Mouse (Mus musculus) adrenal gland (tissue): ENCODE data around the gene Pbx2.
"Not testable (repeated sequence)": the region's sequence is repeated elsewhere in the genome, so short reads cannot be mapped to it uniquely, and the experiment has no call there.

Experiments used
- intact Hi-C: fragments of 180-260 bp; cut with DNase I; formaldehyde crosslinking; loops from one replicate; pipeline ENCODE4 v1.15.1; 2025
- long read RNA-seq, 2 experiments: library from polyadenylated mRNA; unstranded; transcript quantifications; one replicate each; pipeline ENCODE4 v2.0.0; 2020; ENCODE audit warnings: borderline replicate concordance in 1 of 2; ENCODE audit not compliant: insufficient replicate concordance in 1 of 2

Gene Pbx2
- long read RNA-seq, experiment 1, partial matches to known transcripts, result 0 of 1 reads
- long read RNA-seq, experiment 1, other reads (novel, unspliced or antisense), result 1 of 1 reads
- long read RNA-seq, experiment 2, result 0 reads

DNA sequence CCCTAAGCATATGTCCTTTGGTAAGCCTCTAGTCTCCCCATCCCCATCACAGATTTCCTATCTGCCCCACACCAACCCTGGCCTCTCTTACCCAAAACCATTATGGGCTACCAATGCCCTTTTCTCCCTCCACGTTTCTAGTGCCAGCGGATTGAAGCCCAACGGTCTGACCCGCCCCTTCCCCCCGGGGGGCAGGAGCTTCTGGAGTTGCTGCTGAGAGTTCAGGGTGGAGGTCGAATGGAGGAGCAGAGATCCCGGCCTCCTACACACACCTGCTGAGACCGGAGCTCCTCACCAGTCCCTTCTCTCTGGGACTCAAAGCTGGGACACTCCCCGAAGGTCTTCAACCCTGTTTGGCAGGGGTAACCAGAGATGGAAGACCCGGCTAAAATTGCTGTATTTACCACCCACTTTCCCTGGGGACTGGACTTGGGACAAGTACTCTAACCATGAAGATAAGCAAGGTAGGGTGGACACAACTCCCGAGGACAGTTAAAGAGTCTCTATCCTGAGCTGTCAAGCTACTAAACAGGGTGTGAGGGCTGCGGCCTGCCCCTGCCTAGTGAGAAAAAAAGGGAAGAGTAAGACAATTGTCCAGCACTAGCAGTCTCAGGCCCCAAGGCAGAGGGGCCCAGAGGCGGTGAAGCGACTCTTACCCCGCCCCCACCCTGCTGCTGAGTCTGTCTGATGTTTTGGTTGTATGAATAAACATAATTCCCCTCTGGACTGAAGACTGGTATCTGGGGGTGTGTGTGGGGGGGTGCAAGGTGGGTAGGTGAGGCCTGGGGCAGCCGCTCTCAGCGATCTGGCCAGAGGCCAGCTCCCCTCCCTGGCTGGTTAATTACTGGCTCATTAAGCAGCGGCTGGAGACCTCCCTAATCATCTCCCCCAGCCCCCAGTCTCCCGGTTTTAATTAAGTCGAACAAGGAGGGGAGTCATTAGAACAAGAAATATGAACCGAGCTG lies at the start of gene Pbx2:
Gene Pbx2 (plus strand): TSS at position 238 of the 965 bp plus-strand sequence.
- intact Hi-C loops, result no loop called here

- intact Hi-C loops, result not testable (repeated sequence)
Measured at GRCm38 (mm10) chr17:34543567-34543966, 47.5 kb upstream of the Pbx2 start.

DNA sequence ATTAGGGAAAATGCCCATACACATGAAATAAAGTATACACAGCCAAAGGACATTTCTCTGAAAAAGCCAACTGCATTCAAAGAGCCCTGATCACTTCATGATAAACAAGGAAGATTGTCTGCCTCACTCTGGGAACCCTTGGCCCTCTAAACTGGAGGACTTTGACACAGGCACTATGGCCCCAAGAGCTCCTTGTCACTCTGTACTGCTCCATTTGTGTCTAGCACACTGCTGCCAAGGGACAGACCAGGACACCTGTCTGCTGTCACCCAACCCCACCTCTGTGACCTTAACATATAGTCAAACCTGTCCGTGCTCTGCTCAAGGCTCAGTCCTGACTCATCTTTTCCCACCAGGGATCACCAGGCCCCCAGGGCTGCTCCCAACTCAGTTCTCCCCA lies 44.3 kb upstream of the Pbx2 start:
- intact Hi-C loops, result no loop called here

GRCm38 (mm10) chr17:34547601-34548000 lies 43.5 kb upstream of the Pbx2 start:
- intact Hi-C loops, result no loop called here

DNA sequence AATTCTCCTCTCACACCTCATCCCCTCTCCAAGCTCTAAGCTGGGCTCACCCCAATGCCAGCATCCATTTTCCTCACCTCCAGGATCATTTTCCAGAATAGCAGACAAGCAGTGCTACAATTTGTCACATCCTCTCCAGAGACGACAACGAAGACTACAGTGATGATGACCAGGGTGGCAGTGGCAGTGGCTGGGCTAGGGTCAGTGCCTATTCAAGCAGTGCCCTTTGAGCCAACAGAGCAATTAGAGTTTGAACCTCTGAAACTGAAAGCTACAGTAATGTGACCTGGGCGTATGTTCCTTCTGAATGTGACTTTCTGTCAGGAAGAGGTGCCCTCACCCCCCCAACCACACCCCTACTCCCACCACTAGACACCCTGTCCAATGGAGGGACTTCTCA lies 41.9 kb upstream of the Pbx2 start:
- intact Hi-C loops, result no loop called here

DNA sequence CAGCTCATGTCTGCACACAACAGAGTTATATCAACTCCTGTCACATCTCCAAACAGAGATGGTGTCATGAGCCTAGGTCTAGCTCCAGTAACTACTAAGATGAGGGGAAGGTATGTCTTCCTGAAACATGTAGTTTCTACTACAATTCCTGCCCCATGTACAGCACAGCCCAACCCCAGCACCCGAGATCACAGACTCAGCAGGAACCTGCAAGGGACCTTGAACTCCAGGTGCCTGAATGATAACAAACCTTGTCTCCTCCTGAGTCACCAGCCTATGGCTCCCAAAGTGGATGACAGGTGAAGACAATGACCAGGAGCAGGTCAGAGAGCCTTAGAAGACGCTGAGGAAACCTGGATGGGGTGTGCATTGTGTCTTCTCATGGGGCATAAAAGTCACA lies 41.2 kb upstream of the Pbx2 start:
- intact Hi-C loops, result no loop called here

DNA sequence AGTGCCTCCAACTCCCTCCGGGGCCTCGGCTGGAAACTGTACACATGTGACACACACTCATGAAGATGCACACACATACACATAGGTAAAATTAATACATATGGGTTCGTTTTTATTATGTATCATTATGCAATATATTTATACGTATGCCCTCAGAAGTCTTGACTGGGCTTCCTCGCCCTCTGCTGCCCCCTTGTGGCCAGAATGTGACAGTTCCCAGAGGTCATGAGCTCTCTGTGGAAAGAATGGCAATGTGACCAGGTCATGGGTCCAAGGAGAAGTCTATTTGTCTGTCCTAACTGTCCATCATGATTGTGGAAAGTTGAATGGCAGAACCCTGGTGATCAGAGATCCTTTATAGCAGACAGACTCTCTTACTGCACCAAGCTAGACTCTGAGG lies 35.6 kb upstream of the Pbx2 start:
- intact Hi-C loops, result loop anchor here (2.0 to 5.0 kb wide), 2 partner anchors 62 to 115 kb away; partner anchors contain the start of gene Egfl8

DNA sequence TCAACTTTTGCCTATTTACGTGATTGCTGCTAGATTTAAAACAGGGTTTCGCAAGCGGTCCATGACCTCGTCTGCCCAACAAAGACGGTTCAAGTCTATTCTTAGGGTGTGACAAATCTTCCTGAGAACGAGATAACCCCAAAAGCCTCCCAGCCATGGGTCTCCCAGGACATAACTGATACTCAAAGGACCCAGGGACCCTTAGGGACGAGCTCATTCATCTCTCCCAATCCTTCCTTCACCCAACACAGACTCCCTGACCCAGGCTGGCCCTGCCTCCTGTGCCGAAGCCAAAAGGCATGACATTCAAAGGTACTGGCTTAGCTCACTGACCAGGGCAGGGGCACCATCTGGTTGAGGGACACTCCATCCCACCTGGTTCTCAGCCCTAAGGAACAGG lies 34.7 kb upstream of the Pbx2 start:
- intact Hi-C loops, result loop anchor here (5.0 kb wide), 1 partner anchor 61 kb away; the partner anchor contains the start of gene Egfl8

DNA sequence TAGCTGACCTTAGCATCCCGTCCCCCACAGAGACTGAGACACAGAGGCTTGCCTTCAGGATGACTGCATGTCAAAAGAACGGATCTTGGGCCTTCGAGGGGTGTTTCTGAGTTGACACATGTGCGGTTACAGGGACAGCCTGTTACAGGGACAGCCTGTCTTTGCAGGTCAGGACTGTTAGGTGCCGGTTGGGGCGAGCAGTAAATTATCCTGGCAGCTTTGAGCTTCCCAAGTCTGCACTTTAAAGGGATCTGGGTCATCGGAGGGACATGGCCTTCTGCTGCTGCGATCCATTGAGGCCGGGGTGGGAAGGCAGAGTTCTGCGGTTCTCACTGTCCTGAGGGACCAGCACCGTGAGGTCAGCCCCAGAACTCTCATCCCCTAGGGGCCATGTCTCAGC lies 33.7 kb upstream of the Pbx2 start:
- intact Hi-C loops, result loop anchor here (5.0 kb wide), 1 partner anchor 60 kb away; the partner anchor contains the start of gene Egfl8

- intact Hi-C loops, result loop anchor here (5.0 kb wide), 1 partner anchor 58 kb away; the partner anchor contains the start of gene Egfl8
Measured at GRCm38 (mm10) chr17:34559116-34559515, 31.9 kb upstream of the Pbx2 start.

DNA sequence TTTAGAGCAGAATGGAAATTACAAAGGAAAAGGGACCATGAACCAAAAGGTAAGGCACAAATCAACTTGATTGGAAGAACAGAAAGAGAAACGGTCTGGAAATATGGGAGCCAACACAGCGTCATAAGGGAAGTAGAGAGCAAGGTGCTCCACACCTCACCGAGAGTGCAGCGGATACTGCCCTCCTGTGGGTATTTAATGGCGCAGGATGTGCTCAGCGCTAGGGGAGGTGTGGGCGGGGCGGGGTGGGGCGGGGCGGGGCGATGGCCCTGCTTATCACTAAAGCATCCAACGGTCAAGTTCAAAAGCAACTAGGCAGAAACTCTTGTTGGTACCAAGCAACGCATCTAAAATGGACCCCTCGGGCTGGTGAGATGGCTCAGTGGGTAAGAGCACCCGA lies 31.2 kb upstream of the Pbx2 start:
- intact Hi-C loops, result loop anchor here (5.0 kb wide), 1 partner anchor 57 kb away; the partner anchor contains the start of gene Egfl8

- intact Hi-C loops, result no loop called here
Measured at GRCm38 (mm10) chr17:34560438-34560837, 30.6 kb upstream of the Pbx2 start.

DNA sequence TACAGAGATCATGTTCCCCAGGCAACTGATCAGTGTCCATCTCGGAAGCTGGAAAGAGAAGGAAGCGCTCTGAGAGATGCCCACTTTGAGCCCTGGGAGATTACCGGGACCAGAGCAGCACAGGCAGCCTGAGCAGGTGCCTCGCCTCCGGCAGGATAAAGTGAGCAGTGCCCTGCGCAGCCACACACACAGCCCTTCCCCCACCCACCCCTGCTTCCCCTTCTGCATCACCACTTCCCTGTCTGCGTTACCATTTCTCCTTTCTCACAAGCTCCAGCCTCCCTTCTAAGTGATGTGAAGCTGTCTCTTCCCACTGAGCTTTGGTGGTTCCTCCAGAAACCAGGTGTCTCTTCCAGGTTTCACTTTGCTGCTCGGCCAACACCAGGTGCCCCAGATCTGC lies 29.9 kb upstream of the Pbx2 start:
- intact Hi-C loops, result no loop called here

DNA sequence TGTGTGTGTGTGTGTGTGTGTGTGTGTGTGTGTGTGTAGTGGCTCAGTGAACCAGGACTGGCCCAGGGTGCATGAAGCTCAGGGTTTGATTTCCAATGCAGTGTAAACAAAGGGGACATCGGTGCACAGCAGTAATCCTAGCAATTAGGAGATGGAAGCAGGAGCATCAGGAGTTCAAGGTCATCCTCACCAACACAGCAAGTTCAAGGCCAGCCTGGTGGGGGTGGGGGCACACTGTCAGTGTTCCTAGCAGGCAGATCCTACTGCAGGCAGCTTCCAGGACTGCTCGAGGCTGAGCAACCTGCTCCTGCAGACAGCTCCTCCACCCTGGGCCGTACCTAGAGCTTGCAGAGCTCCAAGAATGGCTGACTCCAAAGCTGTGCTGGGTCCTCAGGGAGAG lies 28.5 kb upstream of the Pbx2 start:
- intact Hi-C loops, result no loop called here

GRCm38 (mm10) chr17:34563354-34563753 lies 27.7 kb upstream of the Pbx2 start:
- intact Hi-C loops, result no loop called here

GRCm38 (mm10) chr17:34564003-34564421 lies 27.1 kb upstream of the Pbx2 start, which contains the start of gene Notch4:
TSS of gene Notch4 (plus strand) at chr17:34564268.
- intact Hi-C loops, result no loop called here

- intact Hi-C loops, result no loop called here
Measured at GRCm38 (mm10) chr17:34564796-34565195, 26.3 kb upstream of the Pbx2 start.

DNA sequence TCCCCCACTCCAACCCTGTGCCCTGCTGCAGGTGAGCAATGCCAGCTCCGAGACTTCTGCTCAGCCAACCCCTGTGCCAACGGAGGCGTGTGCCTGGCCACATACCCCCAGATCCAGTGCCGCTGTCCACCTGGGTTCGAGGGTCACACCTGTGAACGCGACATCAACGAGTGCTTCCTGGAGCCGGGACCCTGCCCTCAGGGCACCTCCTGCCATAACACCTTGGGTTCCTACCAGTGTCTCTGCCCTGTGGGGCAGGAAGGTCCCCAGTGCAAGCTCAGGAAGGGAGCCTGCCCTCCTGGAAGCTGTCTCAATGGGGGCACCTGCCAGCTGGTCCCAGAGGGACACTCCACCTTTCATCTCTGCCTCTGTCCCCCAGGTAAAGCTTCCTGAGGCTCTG lies 23.8 kb upstream of the Pbx2 start:
- intact Hi-C loops, result no loop called here

DNA sequence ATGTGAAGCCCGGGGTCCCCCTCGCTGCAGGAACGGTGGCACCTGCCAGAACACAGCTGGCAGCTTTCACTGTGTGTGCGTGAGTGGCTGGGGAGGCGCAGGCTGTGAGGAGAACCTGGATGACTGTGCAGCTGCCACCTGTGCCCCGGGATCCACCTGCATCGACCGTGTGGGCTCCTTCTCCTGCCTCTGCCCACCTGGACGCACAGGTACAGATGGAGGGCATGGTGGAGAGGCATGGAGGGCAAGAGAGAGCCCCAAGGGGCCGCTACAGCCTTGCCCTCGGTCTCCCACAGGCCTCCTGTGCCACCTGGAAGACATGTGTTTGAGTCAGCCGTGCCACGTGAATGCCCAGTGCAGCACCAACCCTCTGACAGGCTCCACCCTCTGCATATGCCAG lies 22.6 kb upstream of the Pbx2 start:
- intact Hi-C loops, result no loop called here

- intact Hi-C loops, result loop anchor here (5.0 kb wide), 1 partner anchor 47 kb away; the partner anchor contains the start of gene Egfl8
Measured at GRCm38 (mm10) chr17:34569919-34570318, 21.1 kb upstream of the Pbx2 start.

DNA sequence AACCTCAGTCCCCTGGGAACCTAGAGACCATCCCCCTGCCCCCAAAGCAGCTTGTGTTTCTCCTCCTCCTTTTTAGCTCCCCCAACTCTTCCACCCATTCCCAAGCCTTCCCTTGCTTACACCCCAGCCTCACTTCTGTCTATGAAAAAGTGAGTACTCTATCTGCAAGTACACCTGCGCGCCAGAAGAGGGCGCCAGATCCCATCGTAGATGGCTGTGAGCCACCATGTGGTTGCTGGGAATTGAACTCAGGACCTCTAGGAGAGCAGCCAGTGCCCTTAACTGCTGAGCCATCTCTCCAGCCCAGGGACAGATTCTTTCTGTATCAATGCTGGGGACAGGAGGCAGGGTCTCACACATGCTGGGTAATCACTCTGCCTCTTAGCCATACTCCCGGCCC lies 19.2 kb upstream of the Pbx2 start:
- intact Hi-C loops, result loop anchor here (5.0 kb wide), 1 partner anchor 45 kb away; the partner anchor contains the start of gene Egfl8

GRCm38 (mm10) chr17:34572361-34572760 lies 18.7 kb upstream of the Pbx2 start:
- intact Hi-C loops, result loop anchor here (5.0 kb wide), 1 partner anchor 45 kb away; the partner anchor contains the start of gene Egfl8
